Mouse (Mus musculus) testis, adult 2 months (tissue): Measurements from ENCODE around the gene Padi2. TPM values are rescaled to one million over a fixed set of nuclear protein-coding genes. Genes with fewer than 3 reads are reported as not detected.

ENCODE experiments used
- H3K27ac ChIP-seq: fragments of 200-500 bp; 2 replicates; pipeline ENCODE4 v1.5.1; 2012; ENCODE audit warnings: low read depth, low read length; ENCODE audit not compliant: control insufficient read depth, insufficient read depth
- H3K27me3 ChIP-seq: fragments of 200-500 bp; 2 replicates; pipeline ENCODE4 v1.6.1; 2012; ENCODE audit warnings: mild to moderate bottlenecking, low read length, moderate library complexity; ENCODE audit not compliant: control insufficient read depth, insufficient read depth
- H3K36me3 ChIP-seq: fragments of 200-500 bp; 2 replicates; pipeline ENCODE4 v1.6.1; 2012; ENCODE audit warnings: mild to moderate bottlenecking, low read length; ENCODE audit not compliant: control insufficient read depth, insufficient read depth
- H3K4me1 ChIP-seq: fragments of 200-500 bp; 2 replicates; pipeline ENCODE4 v1.6.1; 2012; ENCODE audit warnings: low read length; ENCODE audit not compliant: control insufficient read depth, insufficient read depth
- H3K4me3 ChIP-seq: fragments of 200-500 bp; 2 replicates; pipeline ENCODE4 v1.5.1; 2012; ENCODE audit warnings: low read depth, mild to moderate bottlenecking, low read length, moderate library complexity, mixed read lengths; ENCODE audit not compliant: control insufficient read depth
- CTCF ChIP-seq: fragments of 200-500 bp; IDR thresholded peaks from 2 replicates; pipeline ENCODE4 v1.5.1; 2012; ENCODE audit warnings: low read depth, mild to moderate bottlenecking, inconsistent platforms, low read length, moderate library complexity; ENCODE audit not compliant: control insufficient read depth, insufficient read depth, insufficient replicate concordance
- POLR2A ChIP-seq: fragments of 200-500 bp; IDR thresholded peaks from 2 replicates; pipeline ENCODE4 v1.6.1; 2012; ENCODE audit warnings: low read depth, mild to moderate bottlenecking, inconsistent platforms, low read length, moderate library complexity; ENCODE audit not compliant: control insufficient read depth
- polyA plus RNA-seq: library from polyadenylated mRNA; depleted of rRNA; stranded (reverse); fragments of >200 nt; gene quantifications from 2 replicates; pipeline ENCODE4 v1.2.3, GENCODE M21; 2012

Gene Padi2
- polyA plus RNA-seq, 1 experiment, result 1.9 TPM

- Histone ChIP-seq H3K4me3 (no peak overlapping the region), H3K27ac (no peak overlapping the region), H3K4me1 (peaks cover under 1% of the 10 kb centered on the region; the same call in 1 of the 2 replicates), H3K27me3 (no peaks in the 10 kb centered on the region), H3K36me3 (no peaks in the 10 kb centered on the region; the same call in 1 of the 2 replicates)
- TF ChIP-seq POLR2A (no peak), CTCF (no peak)
These were observed 61.4 kb downstream of the Padi2 start for GRCm38 (mm10) chr4:140967386-140968159.

- no peaks in the 10 kb centered on the region; the same call in none of the 2 replicates for H3K36me3 ChIP-seq
- TF ChIP-seq POLR2A (no peak), CTCF (no peak)
- H3K27ac ChIP-seq, result no peak overlapping the region
- H3K27me3 ChIP-seq, result no peaks in the 10 kb centered on the region
- H3K4me3 ChIP-seq, result no peak overlapping the region
- H3K4me1 ChIP-seq, result no peaks in the 10 kb centered on the region
These were observed 65.5 kb downstream of the Padi2 start for GRCm38 (mm10) chr4:140971691-140972090.

- Histone ChIP-seq H3K4me1 (no peaks in the 10 kb centered on the region), H3K27ac (no peak overlapping the region), H3K27me3 (no peaks in the 10 kb centered on the region), H3K36me3 (no peaks in the 10 kb centered on the region; the same call in none of the 2 replicates), H3K4me3 (no peak overlapping the region)
- no peak for TF ChIP-seq CTCF
- no peak for TF ChIP-seq POLR2A
These were observed 68.3 kb downstream of the Padi2 start for GRCm38 (mm10) chr4:140974408-140974807.

GRCm38 (mm10) chr4:140975356-140975755, 69.2 kb downstream of the Padi2 start:
- H3K4me3 ChIP-seq, result no peak overlapping the region
- H3K36me3 ChIP-seq, result no peaks in the 10 kb centered on the region; the same call in none of the 2 replicates
- no peak overlapping the region for H3K27ac ChIP-seq
- TF ChIP-seq CTCF (no peak), POLR2A (no peak)
- H3K4me1 ChIP-seq, result no peaks in the 10 kb centered on the region
- no peaks in the 10 kb centered on the region for H3K27me3 ChIP-seq

GRCm38 (mm10) chr4:140977278-140977677, 71.1 kb downstream of the Padi2 start:
- H3K4me3 ChIP-seq, result no peak overlapping the region
- H3K36me3 ChIP-seq, result no peaks in the 10 kb centered on the region; the same call in none of the 2 replicates
- no peak overlapping the region for H3K27ac ChIP-seq
- no peaks in the 10 kb centered on the region for H3K27me3 ChIP-seq
- no peaks in the 10 kb centered on the region for H3K4me1 ChIP-seq
- TF ChIP-seq POLR2A (no peak), CTCF (no peak)

- no peak overlapping the region for H3K4me3 ChIP-seq
- no peaks in the 10 kb centered on the region for H3K4me1 ChIP-seq
- H3K36me3 ChIP-seq, result no peaks in the 10 kb centered on the region; the same call in none of the 2 replicates
- H3K27ac ChIP-seq, result peak overlapping the region; percentile 34; the same call in 1 of the 2 replicates
- no peaks in the 10 kb centered on the region for H3K27me3 ChIP-seq
- TF ChIP-seq CTCF (no peak), POLR2A (no peak)
These were observed 71.9 kb downstream of the Padi2 start for GRCm38 (mm10) chr4:140977886-140978692.

- H3K4me1 ChIP-seq, result no peaks in the 10 kb centered on the region; the same call in 1 of the 2 replicates
- H3K36me3 ChIP-seq, result no peaks in the 10 kb centered on the region; the same call in 1 of the 2 replicates
- H3K27ac ChIP-seq, result no peak overlapping the region
- TF ChIP-seq POLR2A (no peak), CTCF (peak; percentile 55; the same call in 1 of the 2 replicates)
- no peaks in the 10 kb centered on the region for H3K27me3 ChIP-seq
- H3K4me3 ChIP-seq, result no peak overlapping the region
These were observed 75.5 kb downstream of the Padi2 start for GRCm38 (mm10) chr4:140981605-140982004.
